Mouse (Mus musculus) adrenal gland (tissue): ENCODE measurements around the gene Cd8a.

Experiments used
- intact Hi-C: fragments of 180-260 bp; cut with DNase I; formaldehyde crosslinking; loops from one replicate; pipeline ENCODE4 v1.15.1; 2025

The Cd8a gene

GRCm38 (mm10) chr6:71369416-71369815 lies 3.8 kb upstream of the Cd8a start:
- intact Hi-C loops: no loop called here

- intact Hi-C loops: no loop called here
Observed at GRCm38 (mm10) chr6:71371085-71371605, 2.1 kb upstream of the Cd8a start.

GRCm38 (mm10) chr6:71372041-71372720 lies 1.0 kb upstream of the Cd8a start:
- intact Hi-C loops: no loop called here

- intact Hi-C loops: no loop called here
Observed at GRCm38 (mm10) chr6:71374311-71374829, 1.1 kb downstream of the Cd8a start.

- intact Hi-C loops: no loop called here
Observed at GRCm38 (mm10) chr6:71374921-71375320, 1.7 kb downstream of the Cd8a start.

- intact Hi-C loops: no loop called here
Observed at GRCm38 (mm10) chr6:71376711-71377110, 3.5 kb downstream of the Cd8a start.

GRCm38 (mm10) chr6:71381654-71382053 lies 8.4 kb downstream of the Cd8a start:
- intact Hi-C loops: no loop called here

GRCm38 (mm10) chr6:71390496-71390895 lies 17.3 kb downstream of the Cd8a start:
- intact Hi-C loops: no loop called here

- intact Hi-C loops: no loop called here
Observed at GRCm38 (mm10) chr6:71396016-71396415, 22.8 kb downstream of the Cd8a start.

- intact Hi-C loops: no loop called here
Observed at GRCm38 (mm10) chr6:71396761-71397160, 23.5 kb downstream of the Cd8a start.

- intact Hi-C loops: no loop called here
Observed at GRCm38 (mm10) chr6:71398829-71399609, 25.8 kb downstream of the Cd8a start.

- intact Hi-C loops: no loop called here
Observed at GRCm38 (mm10) chr6:71414624-71415023, 41.4 kb downstream of the Cd8a start.

GRCm38 (mm10) chr6:71415446-71415845 lies 42.2 kb downstream of the Cd8a start:
- intact Hi-C loops: no loop called here

- intact Hi-C loops: no loop called here
Observed at GRCm38 (mm10) chr6:71418874-71419273, 45.6 kb downstream of the Cd8a start.

- intact Hi-C loops: no loop called here
Observed at GRCm38 (mm10) chr6:71420848-71421247, 47.6 kb downstream of the Cd8a start.

- intact Hi-C loops: no loop called here
Observed at GRCm38 (mm10) chr6:71422162-71422561, 48.9 kb downstream of the Cd8a start.

- intact Hi-C loops: no loop called here
Observed at GRCm38 (mm10) chr6:71423116-71423515, 49.9 kb downstream of the Cd8a start.

GRCm38 (mm10) chr6:71425681-71426080 lies 52.5 kb downstream of the Cd8a start:
- intact Hi-C loops: no loop called here

GRCm38 (mm10) chr6:71427996-71428725 lies 54.9 kb downstream of the Cd8a start:
- intact Hi-C loops: no loop called here
